Comparison of ENCODE assay signal across 8 mouse cellular contexts in the genomic region with DNA sequence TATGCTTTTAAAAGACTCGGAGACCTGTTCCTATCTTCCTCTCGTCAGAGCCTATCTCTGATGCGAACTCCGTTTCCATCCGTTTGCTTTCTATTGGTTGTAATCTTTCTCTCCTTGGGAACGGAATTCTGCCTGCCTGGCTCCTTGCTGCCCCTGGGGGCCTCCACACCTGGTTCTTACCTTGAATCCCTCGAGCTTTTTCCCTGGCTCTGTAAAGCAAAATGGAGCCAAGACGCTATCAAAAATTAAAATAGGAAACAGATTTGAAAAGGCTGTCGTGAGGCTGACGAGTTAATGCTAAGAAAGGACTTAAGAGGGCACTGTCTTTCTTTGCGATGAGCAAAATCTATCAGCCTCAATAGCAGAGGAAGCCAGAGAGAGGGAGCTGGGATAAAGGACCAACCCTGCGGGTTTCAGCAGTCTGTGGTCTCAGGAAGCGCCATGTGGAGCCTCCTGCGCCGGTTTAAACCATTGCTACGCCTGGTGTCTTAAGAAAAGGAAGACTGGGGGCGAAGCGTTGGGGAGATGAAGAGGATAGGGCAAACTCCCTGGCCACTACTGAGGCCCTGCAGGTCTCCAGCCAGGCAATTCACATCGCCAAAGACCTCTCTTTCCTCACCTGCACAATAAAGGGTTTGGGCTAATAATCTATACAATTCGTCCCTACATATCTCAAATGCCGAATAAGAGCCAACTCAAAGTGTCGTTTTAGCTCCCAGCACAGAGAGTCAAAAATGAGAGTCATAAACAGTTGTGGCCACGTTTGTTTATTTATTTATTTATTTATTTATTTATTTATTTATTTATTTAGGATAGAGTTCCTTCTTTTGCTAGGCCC. TPM values are rescaled to one million over a fixed set of nuclear protein-coding genes. Genes with fewer than 3 reads are reported as not detected.
A peak's percentile ranks its signal among the peaks of the same experiment; 100 is the strongest.
DNase-seq lines count a peak whose midpoint lies in the region; ATAC-seq and TF ChIP-seq lines count a peak whose summit lies in the region.

No protein-coding gene starts in this region.

- H3K27ac ChIP-seq in intestine, embryonic 15.5 days = peak overlapping the region; percentile 83
- peak overlapping the region; percentile 74 for H3K27ac ChIP-seq in limb, embryonic 12.5 days
- H3K27ac ChIP-seq in midbrain, embryonic 13.5 days = peak overlapping the region; percentile 97
- H3K27ac ChIP-seq in thymus, adult 2 months (ENCODE audit: control insufficient read depth, insufficient read depth, low read length) = no peak overlapping the region

- peaks cover 38% of the 10 kb centered on the region for H3K4me1 ChIP-seq in intestine, embryonic 15.5 days (replicated peaks)
- H3K4me1 ChIP-seq in limb, embryonic 12.5 days (replicated peaks) = peaks cover 64% of the 10 kb centered on the region
- peaks cover 71% of the 10 kb centered on the region for H3K4me1 ChIP-seq in midbrain, embryonic 13.5 days (replicated peaks)
- H3K4me1 ChIP-seq in thymus, adult 2 months (replicated peaks; ENCODE audit: control insufficient read depth, insufficient read depth, low read length) = peaks cover 25% of the 10 kb centered on the region

- H3K9ac ChIP-seq in intestine, embryonic 15.5 days = 0 out of 2 replicates have a peak overlapping the region, but pooled peaks have one; percentile 11
- H3K9ac ChIP-seq in limb, embryonic 12.5 days (replicated peaks) = 0 out of 2 replicates have a peak overlapping the region, but pooled peaks have one; percentile 18
- H3K9ac ChIP-seq in midbrain, embryonic 13.5 days (replicated peaks) = peak overlapping the region; percentile 30; the same call in 1 of the 2 replicates

- DNase-seq in urinary bladder, postnatal 14 days (ENCODE audit: low spot score) = peak; percentile 43
- no peak for DNase-seq in urinary bladder, adult 2 months (ENCODE audit: low spot score)
- DNase-seq in cerebellum, postnatal 25 days = peak; percentile 41
- peak; percentile 33 to 52 for DNase-seq in gastrocnemius, postnatal 4 days (ENCODE audit: low spot score in 2 of 2)
- peak; percentile 32 for DNase-seq in thymus, adult 2 months

- no peaks in the 10 kb centered on the region for H3K27me3 ChIP-seq in intestine, embryonic 15.5 days (replicated peaks)
- no peaks in the 10 kb centered on the region for H3K27me3 ChIP-seq in limb, embryonic 12.5 days
- H3K27me3 ChIP-seq in midbrain, embryonic 13.5 days = no peaks in the 10 kb centered on the region
- H3K27me3 ChIP-seq in thymus, adult 2 months (ENCODE audit: control insufficient read depth, insufficient read depth, low read length) = no peaks in the 10 kb centered on the region

- H3K4me3 ChIP-seq in intestine, embryonic 15.5 days (replicated peaks) = no peak overlapping the region
- H3K4me3 ChIP-seq in limb, embryonic 12.5 days (replicated peaks) = peak overlapping the region; percentile 3; the same call in 1 of the 2 replicates
- H3K4me3 ChIP-seq in midbrain, embryonic 13.5 days (replicated peaks) = peak overlapping the region; percentile 14
- no peak overlapping the region for H3K4me3 ChIP-seq in thymus, adult 2 months (ENCODE audit: control insufficient read depth, insufficient read depth, low read length)

- WGBS in intestine, embryonic 15.5 days = 6% methylated on average over 23 of the region's 23 CpGs
- 8% methylated on average over 23 of the region's 23 CpGs for WGBS in limb, embryonic 12.5 days
- WGBS in midbrain, embryonic 13.5 days = 5% methylated on average over 23 of the region's 23 CpGs
- 10% methylated on average over 23 of the region's 23 CpGs for WGBS in thymus, adult 2 months

- no peaks in the 10 kb centered on the region for H3K9me3 ChIP-seq in intestine, embryonic 15.5 days
- H3K9me3 ChIP-seq in limb, embryonic 12.5 days = no peaks in the 10 kb centered on the region
- H3K9me3 ChIP-seq in midbrain, embryonic 13.5 days = no peaks in the 10 kb centered on the region

- TF ChIP-seq POLR2A in thymus, adult 2 months (IDR thresholded peaks at IDR 0.05; ENCODE audit: control insufficient read depth, extremely low read depth, insufficient read depth, low read length, poor library complexity) = no peak

- H3K4me2 ChIP-seq in intestine, embryonic 15.5 days (replicated peaks) = peak overlapping the region; percentile 92
- peak overlapping the region; percentile 75 for H3K4me2 ChIP-seq in limb, embryonic 12.5 days
- peak overlapping the region; percentile 86 for H3K4me2 ChIP-seq in midbrain, embryonic 13.5 days (replicated peaks)

- no peak for TF ChIP-seq CTCF in thymus, adult 2 months (IDR thresholded peaks at IDR 0.05; ENCODE audit: borderline replicate concordance, control insufficient read depth, extremely low read depth, insufficient read depth, low read length, poor library complexity)

- ATAC-seq in intestine, embryonic 15.5 days = no peak
- no peak for ATAC-seq in limb, embryonic 12.5 days (ENCODE audit: insufficient number of reproducible peaks, insufficient read depth, low FRiP score, low TSS enrichment, low read depth)
- peak; percentile 37 for ATAC-seq in midbrain, embryonic 13.5 days

- H3K36me3 ChIP-seq in intestine, embryonic 15.5 days = no peaks in the 10 kb centered on the region
- 0 out of 2 replicates have a peak, but pooled peaks cover under 1% of the 10 kb centered on the region for H3K36me3 ChIP-seq in limb, embryonic 12.5 days
- H3K36me3 ChIP-seq in midbrain, embryonic 13.5 days = no peaks in the 10 kb centered on the region
- H3K36me3 ChIP-seq in thymus, adult 2 months (ENCODE audit: control insufficient read depth, insufficient read depth, low read length) = no peaks in the 10 kb centered on the region

RNA-seq across cellular contexts. Expression of gene Enc1, which starts 1.3 kb away (rescaled TPM):
- polyA plus RNA-seq in urinary bladder, adult 2 months (2012; rRNA removed) = 7.4 and 9.3 TPM in 2 replicates
- 10 to 100 TPM; 11.0 to 12.9 TPM for total RNA-seq in gastrocnemius, postnatal 4 days (2021)
- 6.0 and 6.1 TPM in 2 replicates for polyA plus RNA-seq in intestine, embryonic 15.5 days (2015; fragmentation: Nextera tagmentation; extraction: Ambion mirVana)
- 5.8 and 6.8 TPM in 2 replicates for polyA plus RNA-seq in limb, embryonic 12.5 days (2016; fragmentation: Nextera tagmentation; extraction: Ambion mirVana)
- 50.2 and 52.1 TPM in 2 replicates for polyA plus RNA-seq in midbrain, embryonic 13.5 days (2015; fragmentation: Nextera tagmentation; extraction: Ambion mirVana)
- polyA plus RNA-seq in thymus, adult 2 months (2012; rRNA removed) = 7.6 and 10.0 TPM in 2 replicates

RNA-seq across cellular contexts. Expression of gene Hexb, which starts 41.4 kb away (rescaled TPM):
- polyA plus RNA-seq in urinary bladder, adult 2 months (2012; rRNA removed) = 99.2 and 113 TPM in 2 replicates
- 10 to 100 TPM; 26.7 to 27.8 TPM for total RNA-seq in gastrocnemius, postnatal 4 days (2021)
- 93.1 and 94.7 TPM in 2 replicates for polyA plus RNA-seq in intestine, embryonic 15.5 days (2015; fragmentation: Nextera tagmentation; extraction: Ambion mirVana)
- polyA plus RNA-seq in limb, embryonic 12.5 days (2016; fragmentation: Nextera tagmentation; extraction: Ambion mirVana) = 26.5 and 28.4 TPM in 2 replicates
- 26.1 and 26.4 TPM in 2 replicates for polyA plus RNA-seq in midbrain, embryonic 13.5 days (2015; fragmentation: Nextera tagmentation; extraction: Ambion mirVana)
- polyA plus RNA-seq in thymus, adult 2 months (2012; rRNA removed) = 138 and 180 TPM in 2 replicates

Comparison
In these comparisons a context has a peak if more than half of its experiments do, and no peak if none do; other contexts are left out.
1. H3K4me3 ChIP-seq: peak in limb, embryonic 12.5 days (single experiment) and midbrain, embryonic 13.5 days (single experiment); none in intestine, embryonic 15.5 days (single experiment) and thymus, adult 2 months (single experiment).
2. Peak in every context shown above with its lines, with median percentiles within 50 percentile points of each other: H3K4me2 ChIP-seq and H3K9ac ChIP-seq.